Mouse (Mus musculus): ENCODE data around the gene Xcl1. TPM values are rescaled to one million over a fixed set of nuclear protein-coding genes. Genes with fewer than 3 reads are reported as not detected.
A peak's percentile ranks its signal among the peaks of the same experiment; 100 is the strongest.

Xcl1 gene
- total RNA-seq, 2 experiments from 2014 or later: not detected

DNA sequence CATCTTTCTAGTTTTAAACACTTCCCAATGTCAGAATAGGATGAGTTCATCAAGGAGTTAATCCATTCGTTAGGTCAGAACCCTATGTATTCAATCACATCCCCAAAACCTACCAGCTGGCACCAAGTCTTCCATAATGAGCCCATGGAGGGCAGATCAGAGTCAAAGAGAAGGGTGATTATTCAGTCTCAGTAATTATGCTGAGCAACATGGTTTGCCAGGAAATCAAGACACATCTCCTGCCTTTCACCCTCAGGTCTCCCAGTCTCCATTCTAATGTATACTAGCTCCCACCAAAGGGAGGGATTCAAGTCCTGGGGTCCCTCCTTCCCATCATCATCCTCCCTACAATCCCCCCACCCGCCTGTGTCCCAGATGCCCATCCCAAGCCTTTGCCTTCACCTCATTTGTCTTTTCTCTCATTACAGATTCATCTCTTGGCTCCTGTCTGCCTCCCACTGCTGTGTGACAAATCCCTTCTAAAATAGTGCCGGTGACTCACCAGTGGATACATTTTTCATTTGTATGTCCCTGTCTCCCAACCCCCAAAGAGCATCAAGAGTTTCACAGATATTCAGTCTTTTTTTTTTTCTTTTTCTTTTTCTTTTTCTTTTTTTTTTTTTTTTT, 8.7 kb downstream of the Xcl1 start:
- no peak for DNase-seq (ENCODE audit: low spot score)
- intact Hi-C loops (cut with DNase I): no loop called here

DNA sequence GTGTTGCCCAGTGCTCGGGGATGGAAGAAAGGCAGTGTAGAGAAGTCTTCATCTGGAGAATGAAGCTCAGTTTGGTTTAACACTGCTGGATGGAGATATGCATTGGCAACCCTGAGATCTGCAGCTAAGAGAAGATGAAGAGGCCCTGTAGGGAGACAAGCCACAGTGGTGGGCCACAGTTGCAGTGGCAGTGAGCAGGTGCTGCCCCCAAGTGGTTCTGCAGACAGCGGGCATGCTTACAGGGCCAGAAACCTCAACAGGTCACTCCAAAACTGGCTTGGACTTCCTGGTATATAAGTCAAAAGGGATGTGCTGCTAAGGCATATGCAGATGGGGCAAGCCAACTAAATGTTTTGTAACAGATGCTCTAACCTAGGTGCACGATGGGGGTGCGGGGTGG, 30.3 kb downstream of the Xcl1 start:
- peak; percentile 26 for DNase-seq (ENCODE audit: low spot score)
- intact Hi-C loops (cut with DNase I): loop anchor here (1.0 to 5.0 kb wide), 3 partner anchors 153 to 588 kb away; no protein-coding TSS in a partner anchor

DNA sequence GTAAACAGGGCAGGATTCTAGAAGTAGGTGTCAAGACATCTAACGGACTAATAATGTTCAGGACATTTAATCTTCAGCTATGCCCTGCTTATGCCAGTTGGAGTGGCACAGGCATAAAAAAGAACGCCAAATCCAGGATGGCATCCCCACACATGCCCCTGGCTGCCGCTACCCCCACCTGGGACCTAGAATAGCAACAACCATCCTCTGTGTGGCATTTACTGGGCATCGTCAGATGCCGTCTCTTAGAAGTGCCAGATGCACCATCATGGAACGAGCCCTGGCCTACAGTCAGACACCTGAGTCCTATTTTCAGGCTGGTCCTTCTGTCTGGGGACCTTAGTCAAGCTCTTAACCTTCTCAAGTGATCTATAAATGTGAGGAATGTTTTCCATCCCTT, 34.6 kb downstream of the Xcl1 start:
- no peak for DNase-seq (ENCODE audit: low spot score)
- intact Hi-C loops (cut with DNase I): loop anchor here (2.0 to 5.0 kb wide), 2 partner anchors 130 to 443 kb away; partner anchors contain the start of gene Atp1b1

DNA sequence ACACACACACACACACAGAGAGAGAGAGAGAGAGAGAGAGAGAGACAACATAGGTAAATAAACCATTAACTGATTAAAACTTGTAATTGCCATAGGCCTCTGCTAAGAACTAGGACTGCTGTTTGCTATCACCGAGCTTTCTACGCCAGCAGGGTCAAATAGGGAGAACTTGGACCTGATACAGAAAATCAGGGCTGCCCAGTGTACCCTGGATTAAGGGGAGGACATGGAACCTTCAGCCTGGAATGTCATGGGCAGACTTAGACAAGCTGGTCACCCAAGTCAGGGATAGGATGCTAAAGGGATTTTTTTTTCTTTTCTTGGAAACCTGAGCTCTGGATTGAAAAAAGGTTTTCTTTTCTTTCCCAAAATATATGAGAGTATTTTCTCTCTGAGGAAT, 35.1 kb downstream of the Xcl1 start:
- no peak for DNase-seq (ENCODE audit: low spot score)
- intact Hi-C loops (cut with DNase I): loop anchor here (2.0 to 5.0 kb wide), 2 partner anchors 129 to 443 kb away; partner anchors contain the start of gene Atp1b1

DNA sequence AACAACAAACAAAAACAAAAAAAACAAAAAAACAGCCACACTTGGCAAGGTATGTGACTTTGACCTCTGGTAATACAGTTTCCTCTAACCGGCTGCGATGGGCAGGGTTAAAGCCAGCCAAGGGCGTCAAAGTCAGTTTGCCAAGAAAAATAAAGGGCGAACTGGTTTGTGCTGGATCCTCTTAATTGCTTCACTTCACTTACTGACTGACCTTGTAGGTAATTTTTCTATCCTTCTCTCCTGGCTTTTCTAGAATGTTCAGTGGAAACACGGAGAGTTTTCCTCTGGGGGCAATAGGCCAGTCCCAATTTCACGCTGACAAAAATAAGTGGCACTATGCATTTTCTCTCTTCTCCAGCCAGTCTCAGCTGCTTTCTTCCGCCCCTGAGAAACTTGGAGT, 35.8 kb downstream of the Xcl1 start:
- intact Hi-C loops (cut with DNase I): loop anchor here (2.0 kb wide), 1 partner anchor 221 kb away; no protein-coding TSS in a partner anchor
- DNase-seq (ENCODE audit: low spot score): no peak

DNA sequence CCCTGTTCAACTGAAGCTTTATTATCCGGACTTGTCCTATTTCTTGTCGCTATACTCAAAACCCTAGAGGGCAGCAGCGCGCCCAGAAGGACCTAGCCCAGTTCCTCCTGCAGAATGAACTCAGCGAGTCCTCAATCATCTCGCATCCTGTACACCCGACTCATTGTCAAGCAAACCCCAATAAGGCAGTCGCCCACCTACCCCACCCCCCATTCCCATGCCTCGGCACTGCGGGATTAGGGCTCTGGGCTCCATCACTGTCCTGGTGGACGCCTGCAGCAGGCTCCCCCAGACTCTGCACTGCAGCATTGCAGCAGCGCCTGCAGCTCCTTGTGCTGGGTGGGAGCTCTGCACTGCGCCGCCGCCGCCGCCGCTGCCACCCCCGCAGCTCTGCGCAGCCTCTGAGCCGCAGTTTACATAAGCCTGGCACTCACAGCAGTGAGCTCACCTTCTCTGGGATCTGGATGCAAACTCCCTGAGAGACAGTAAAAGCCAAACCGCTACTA, 36.4 kb downstream of the Xcl1 start:
- peak; percentile 58 for DNase-seq (ENCODE audit: low spot score)
- intact Hi-C loops (cut with DNase I): loop anchor here (2.0 kb wide), 1 partner anchor 222 kb away; no protein-coding TSS in a partner anchor

DNA sequence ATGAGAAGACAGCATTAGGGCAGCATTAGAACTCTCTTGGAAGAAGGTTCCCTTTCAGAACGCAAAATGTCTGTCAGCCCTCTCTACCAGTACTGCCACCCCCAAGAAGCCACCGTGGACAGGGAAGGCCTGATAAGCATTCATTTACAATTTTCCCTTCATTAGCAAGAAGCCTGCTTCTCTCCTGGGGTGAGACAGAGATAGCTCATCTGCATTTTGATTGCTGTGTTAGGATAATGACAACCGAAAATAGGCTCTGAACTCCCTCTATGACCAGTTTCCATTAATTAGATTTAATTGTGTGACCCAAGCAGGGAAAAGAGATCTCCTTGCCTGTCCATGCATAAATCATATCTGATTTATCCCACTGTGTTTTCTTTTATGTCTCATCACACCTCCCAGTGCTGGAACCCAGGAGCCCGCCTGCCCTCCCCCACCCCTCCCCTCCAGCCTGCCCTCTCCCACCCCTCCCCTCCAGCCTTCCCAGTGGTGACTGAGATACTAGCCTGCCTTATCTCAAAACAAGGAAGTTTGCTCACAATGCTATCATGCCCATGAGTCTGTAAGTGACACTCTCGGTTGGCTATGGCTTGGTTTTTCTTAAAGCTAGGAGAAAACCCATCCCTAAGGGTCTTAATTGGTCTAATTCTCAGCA, 38.0 kb downstream of the Xcl1 start:
- intact Hi-C loops (cut with DNase I): no loop called here
- no peak for DNase-seq (ENCODE audit: low spot score)

DNA sequence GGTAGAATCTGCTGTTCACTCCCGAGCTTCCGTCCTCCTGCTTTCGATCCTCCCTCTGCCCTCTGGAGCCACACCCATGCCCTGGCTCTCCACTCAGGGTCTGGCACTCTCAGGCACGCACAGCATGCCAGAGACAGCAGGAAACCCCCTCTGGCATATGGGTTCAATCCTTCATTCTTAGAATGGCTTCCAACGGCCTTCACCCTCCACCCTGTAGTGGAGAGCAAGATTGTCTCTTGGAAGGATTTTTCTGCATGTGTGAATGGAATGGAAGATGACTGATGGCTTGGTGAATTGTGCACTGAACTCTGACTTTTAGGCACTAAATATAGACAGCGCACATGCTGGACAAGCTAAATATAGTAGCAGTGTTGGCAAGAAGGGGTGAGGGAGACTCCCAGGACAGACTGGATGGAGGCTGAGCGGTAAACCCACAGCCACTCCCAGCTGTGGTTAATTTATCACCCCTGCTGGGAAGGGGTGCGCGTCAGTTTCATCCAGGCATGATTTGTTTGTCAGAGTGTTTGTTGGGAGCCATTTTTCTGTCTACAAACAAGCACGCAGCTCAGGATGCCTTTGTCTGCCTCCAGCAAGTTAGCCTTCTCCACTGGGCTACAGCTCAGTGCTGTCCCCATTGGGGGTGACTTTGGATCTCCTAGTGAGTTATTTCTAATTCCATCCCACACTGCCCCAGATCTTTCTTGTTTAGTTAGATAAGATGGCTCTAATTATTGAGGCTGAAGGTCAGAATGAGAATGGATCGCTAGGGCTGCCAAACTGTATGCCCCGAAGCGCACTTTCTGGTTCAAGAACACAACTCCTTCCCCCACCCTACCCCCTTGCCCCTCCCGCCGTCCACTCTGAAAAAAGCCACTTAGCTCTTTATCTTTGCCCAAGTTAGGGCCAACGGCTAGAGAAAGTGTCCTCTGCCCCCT, 38.8 kb downstream of the Xcl1 start:
- no peak for DNase-seq (ENCODE audit: low spot score)
- intact Hi-C loops (cut with DNase I): no loop called here

DNA sequence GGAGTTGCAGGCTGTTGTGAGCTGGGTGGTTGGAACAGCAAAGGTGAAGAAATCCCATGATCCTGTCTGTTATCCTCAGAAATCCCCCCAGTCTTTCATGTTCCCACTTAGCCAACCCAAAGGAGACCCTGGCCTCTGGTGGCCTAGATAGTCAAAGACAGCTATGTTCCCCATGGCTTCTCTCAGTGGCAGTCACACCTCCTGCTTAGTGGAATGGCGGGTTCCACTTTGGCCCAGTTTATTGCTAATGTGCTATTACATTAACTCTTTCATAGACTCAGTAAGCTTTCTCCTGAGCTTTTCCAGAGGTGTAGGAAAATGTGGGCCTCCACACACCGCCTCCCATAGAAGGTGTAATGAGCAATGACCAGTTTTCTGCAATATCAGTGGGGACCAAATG, 39.5 kb downstream of the Xcl1 start:
- intact Hi-C loops (cut with DNase I): no loop called here

DNA sequence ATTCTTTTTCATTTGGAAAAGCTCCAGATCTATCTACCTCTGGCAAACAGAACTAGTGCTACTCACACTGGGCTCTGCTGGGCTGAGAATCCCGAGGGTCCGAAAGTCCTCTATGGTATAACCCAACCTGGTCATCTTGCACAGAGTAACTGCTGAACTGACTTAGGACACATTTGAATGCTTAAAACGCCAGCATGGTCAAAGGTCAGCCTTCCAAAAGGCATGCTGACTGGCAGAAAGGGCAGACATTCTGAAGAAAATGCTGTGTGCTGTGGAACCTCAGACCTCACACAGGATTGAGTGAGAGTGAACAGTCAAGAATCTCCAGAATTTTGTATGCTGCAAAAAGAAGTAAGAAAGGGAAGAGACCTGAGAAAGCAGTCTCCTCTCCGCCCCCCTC, 45.0 kb downstream of the Xcl1 start:
- DNase-seq (ENCODE audit: low spot score): no peak
- intact Hi-C loops (cut with DNase I): no loop called here

More for the DNA sequence above, 39.5 kb downstream of the Xcl1 start:
- DNase-seq (ENCODE audit: low spot score): no peak

DNA sequence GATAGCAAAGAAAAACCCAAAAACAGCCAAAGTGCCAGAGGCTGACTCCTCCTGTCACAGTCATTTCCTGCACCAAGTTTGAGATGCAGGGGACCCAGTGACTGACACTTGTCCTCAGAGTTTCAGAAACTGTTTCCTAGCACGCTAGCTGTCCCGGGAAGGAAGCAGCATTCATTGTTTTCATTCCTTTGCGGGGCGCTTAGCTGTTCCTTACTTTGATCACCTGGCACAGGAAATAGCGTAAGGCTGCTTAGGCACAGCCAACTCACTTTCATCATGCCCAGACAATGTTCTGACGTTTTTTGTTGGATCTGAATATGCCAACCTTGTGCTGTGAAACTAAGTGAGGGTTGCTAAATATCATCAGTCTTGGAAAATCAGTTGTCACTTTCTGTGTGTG, 46.8 kb downstream of the Xcl1 start:
- intact Hi-C loops (cut with DNase I): no loop called here
- DNase-seq (ENCODE audit: low spot score): no peak

DNA sequence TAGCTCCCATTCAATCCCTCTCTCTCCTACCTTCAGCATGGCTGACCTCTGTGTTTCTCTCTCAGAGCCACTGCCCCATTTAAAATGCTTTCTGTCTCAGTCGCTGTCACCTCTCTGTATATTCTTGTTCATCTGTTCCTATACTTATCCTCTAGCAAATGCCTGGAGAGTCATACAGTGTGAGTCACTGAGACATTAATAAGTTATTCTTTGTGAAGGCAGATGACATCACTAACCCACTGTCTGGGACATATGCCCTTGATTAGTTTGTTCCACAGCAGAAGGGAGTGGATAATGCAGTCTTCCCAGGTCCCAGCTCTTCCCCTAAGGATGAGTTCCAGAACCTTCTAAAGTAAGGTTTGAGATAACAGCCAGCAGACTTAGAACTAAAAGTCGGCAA, 47.6 kb downstream of the Xcl1 start:
- no peak for DNase-seq (ENCODE audit: low spot score)
- intact Hi-C loops (cut with DNase I): no loop called here

DNA sequence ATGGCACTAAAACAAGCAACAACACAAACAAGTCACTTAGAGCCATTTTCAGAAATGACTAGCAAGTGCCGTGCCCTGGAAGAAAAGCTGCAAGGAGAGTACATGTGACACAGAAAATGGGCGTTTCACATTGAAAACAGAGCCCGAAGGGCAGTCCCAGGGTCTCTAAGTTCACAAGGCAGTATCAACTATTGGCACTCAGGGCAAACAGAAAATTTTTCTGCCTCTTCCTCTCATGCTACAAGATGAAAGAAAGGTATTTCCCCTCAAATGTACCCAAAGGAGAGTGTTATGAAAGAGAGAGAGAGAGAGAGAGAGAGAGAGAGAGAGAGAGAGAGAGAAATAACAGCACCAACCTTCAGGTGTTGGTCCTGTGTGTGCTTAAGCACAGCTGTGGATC, 53.4 kb downstream of the Xcl1 start:
- intact Hi-C loops (cut with DNase I): no loop called here
- no peak for DNase-seq (ENCODE audit: low spot score)

Other genes starting within 250 kb of the Xcl1 start
- gene Dpt, start 138.9 kb downstream of the Xcl1 start, total RNA-seq (2021): 100 to 1,000 TPM; 116 to 125 TPM
- gene Tbx19, start 225.2 kb upstream of the Xcl1 start, total RNA-seq (2021): not detected

Measured in heart, postnatal 25 days (tissue).